Mouse (Mus musculus): ENCODE measurements at regions not wholly inside any gene's neighbourhood (a gene's known extent, or its start where the extent isn't known, plus 50 kb on each side); places are given as distances from the start of the nearest gene placed in this dataset.

- no peak for TF ChIP-seq POLR2A (IDR thresholded peaks at IDR 0.05; ENCODE audit: borderline replicate concordance, extremely low read depth, low read depth, low read length)
- no peak for TF ChIP-seq CTCF (IDR thresholded peaks at IDR 0.05; ENCODE audit: insufficient read depth, low read length)
Observed at GRCm38 (mm10) chr7:133494256-133494981, 107.5 kb downstream of the Tex36 start.
